8 mouse cellular contexts compared by ENCODE assay signal in genomic region chr16:50430515-50430877, GRCm38 (mm10). TPM values are rescaled to one million over a fixed set of nuclear protein-coding genes. Genes with fewer than 3 reads are reported as not detected.
DNase-seq lines count a peak whose midpoint lies in the region; ATAC-seq and TF ChIP-seq lines count a peak whose summit lies in the region.

No protein-coding gene starts in this region.

- under 1% methylated on average over 12 of the region's 12 CpGs for WGBS in kidney, postnatal 0 days
- under 1% methylated on average over 12 of the region's 12 CpGs for WGBS in embryonic facial prominence, embryonic 10.5 days
- WGBS in limb, embryonic 11.5 days = 0% methylated on average over 12 of the region's 12 CpGs

- H3K4me1 ChIP-seq in kidney, postnatal 0 days (replicated peaks; ENCODE audit: insufficient read depth, low read length) = no peaks in the 10 kb centered on the region
- peaks cover 9% of the 10 kb centered on the region for H3K4me1 ChIP-seq in embryonic facial prominence, embryonic 10.5 days
- H3K4me1 ChIP-seq in limb, embryonic 11.5 days (ENCODE audit: control insufficient read depth, insufficient read depth, low read length) = no peaks in the 10 kb centered on the region

- no peaks in the 10 kb centered on the region for H3K9me3 ChIP-seq in kidney, postnatal 0 days (replicated peaks; ENCODE audit: low read length)
- no peaks in the 10 kb centered on the region for H3K9me3 ChIP-seq in embryonic facial prominence, embryonic 10.5 days
- no peaks in the 10 kb centered on the region for H3K9me3 ChIP-seq in limb, embryonic 11.5 days (ENCODE audit: control insufficient read depth, low read length)

- peak overlapping the region; percentile 99 for H3K4me2 ChIP-seq in kidney, postnatal 0 days (ENCODE audit: low read length)
- H3K4me2 ChIP-seq in limb, embryonic 11.5 days (ENCODE audit: low read depth, severe bottlenecking) = peak overlapping the region; percentile 100

- DNase-seq in kidney, postnatal 0 days (ENCODE audit: low spot score) = no peak
- DNase-seq in kidney, postnatal 25 days = no peak
- peak; percentile 5 for DNase-seq in ES-CJ7 (ENCODE audit: low read depth, low spot score)
- no peak for DNase-seq in embryonic facial prominence, embryonic 10.5 days (ENCODE audit: low spot score)
- no peak for DNase-seq in limb, embryonic 11.5 days (ENCODE audit: low spot score)
- DNase-seq in splenic B cell, adult 2 months (ENCODE audit: low read depth, low spot score) = peak; percentile 65
- no peak for DNase-seq in testis, postnatal 10 days (ENCODE audit: low spot score)
- DNase-seq in right cerebral cortex, adult 18-20 months = no peak

- H3K27me3 ChIP-seq in kidney, postnatal 0 days (ENCODE audit: insufficient read depth, low read length) = no peaks in the 10 kb centered on the region
- no peaks in the 10 kb centered on the region for H3K27me3 ChIP-seq in embryonic facial prominence, embryonic 10.5 days (replicated peaks; ENCODE audit: low read depth, poor library complexity, severe bottlenecking)
- H3K27me3 ChIP-seq in limb, embryonic 11.5 days (ENCODE audit: control insufficient read depth, insufficient read depth, low read length) = no peaks in the 10 kb centered on the region
- H3K27me3 ChIP-seq in splenic B cell, adult 2 months (ENCODE audit: control insufficient read depth, insufficient read depth, low read length, poor library complexity, severe bottlenecking) = no peaks in the 10 kb centered on the region; the same call in 1 of the 2 replicates

- no peak for ATAC-seq in kidney, postnatal 0 days (replicated peaks; ENCODE audit: low FRiP score, low read depth)
- ATAC-seq in limb, embryonic 11.5 days (ENCODE audit: insufficient number of reproducible peaks, low FRiP score, low TSS enrichment, low read depth) = no peak

- no peaks in the 10 kb centered on the region for H3K36me3 ChIP-seq in kidney, postnatal 0 days (ENCODE audit: insufficient read depth, low read length)
- H3K36me3 ChIP-seq in embryonic facial prominence, embryonic 10.5 days (replicated peaks) = no peaks in the 10 kb centered on the region
- H3K36me3 ChIP-seq in limb, embryonic 11.5 days (ENCODE audit: control insufficient read depth, insufficient read depth, low read length) = no peaks in the 10 kb centered on the region
- H3K36me3 ChIP-seq in splenic B cell, adult 2 months (ENCODE audit: control insufficient read depth, insufficient read depth, low read length, poor library complexity, severe bottlenecking) = peaks cover 1% of the 10 kb centered on the region; the same call in 1 of the 2 replicates

- peak overlapping the region; percentile 96 for H3K4me3 ChIP-seq in kidney, postnatal 0 days (replicated peaks; ENCODE audit: low read depth, low read length)
- H3K4me3 ChIP-seq in embryonic facial prominence, embryonic 10.5 days = peak overlapping the region; percentile 95
- peak overlapping the region; percentile 93 for H3K4me3 ChIP-seq in limb, embryonic 11.5 days (ENCODE audit: low read depth, low read length)

- H3K9ac ChIP-seq in kidney, postnatal 0 days (ENCODE audit: low read depth, low read length) = peak overlapping the region; percentile 94
- peak overlapping the region; percentile 87; the same call in 1 of the 2 replicates for H3K9ac ChIP-seq in limb, embryonic 11.5 days (ENCODE audit: low read length)

- no peak for TF ChIP-seq CTCF in kidney, postnatal 0 days (IDR thresholded peaks at IDR 0.05; ENCODE audit: low read depth)

- peak overlapping the region; percentile 99 for H3K27ac ChIP-seq in kidney, postnatal 0 days
- H3K27ac ChIP-seq in embryonic facial prominence, embryonic 10.5 days (replicated peaks) = peak overlapping the region; percentile 96
- 0 out of 2 replicates have a peak overlapping the region, but pooled peaks have one; percentile 30 for H3K27ac ChIP-seq in limb, embryonic 11.5 days (replicated peaks; ENCODE audit: low read depth, low read length)

RNA-seq across cellular contexts. Expression of gene Bbx, which starts 1.7 kb away (rescaled TPM):
- polyA plus RNA-seq in kidney, postnatal 0 days (2015; fragmentation: Nextera tagmentation; extraction: Ambion mirVana) = 25.5 and 36.0 TPM in 2 replicates
- polyA plus RNA-seq in embryonic facial prominence, embryonic 10.5 days (2016; fragmentation: Nextera tagmentation; extraction: Ambion mirVana) = 44.6 and 48.3 TPM in 2 replicates
- polyA plus RNA-seq in limb, embryonic 11.5 days (2014; fragmentation: Nextera tagmentation; extraction: Ambion mirVana) = 37.5 and 40.8 TPM in 2 replicates

Comparison
In these comparisons a context has a peak if more than half of its experiments do, and no peak if none do; other contexts are left out.
1. DNase-seq: peak in ES-CJ7 (single experiment) and splenic B cell, adult 2 months (single experiment); none in kidney, postnatal 0 days (single experiment), kidney, postnatal 25 days (0 of 2), embryonic facial prominence, embryonic 10.5 days (single experiment), limb, embryonic 11.5 days (single experiment), testis, postnatal 10 days (single experiment) and right cerebral cortex, adult 18-20 months (single experiment).
2. H3K27ac ChIP-seq: peak in every context shown above with its lines; median percentile 99 in kidney, postnatal 0 days; 96 in embryonic facial prominence, embryonic 10.5 days; 30 in limb, embryonic 11.5 days.
3. Peak in every context shown above with its lines, with median percentiles within 50 percentile points of each other: H3K4me3 ChIP-seq.